Mouse (Mus musculus): Measurements from ENCODE around the gene Rps6ka3.

The Rps6ka3 gene

GRCm38 (mm10) chrX:159321342-159321741 is 111.2 kb downstream of the Rps6ka3 start:
- peak in 1 of 2 experiments; percentile 79 for DNase-seq (ENCODE audit: low spot score in 2 of 2)

GRCm38 (mm10) chrX:159364506-159364905 is 154.4 kb downstream of the Rps6ka3 start:
- DNase-seq (ENCODE audit: low spot score in 2 of 2): no peak

GRCm38 (mm10) chrX:159371831-159372752 is 162.0 kb downstream of the Rps6ka3 start, which contains the start of gene Eif1ax:
Gene Eif1ax (plus strand): TSS chrX:159372178.
- DNase-seq (ENCODE audit: low spot score in 2 of 2): peak; percentile 25 to 34

- DNase-seq (ENCODE audit: low spot score in 2 of 2): no peak
Observed at GRCm38 (mm10) chrX:159372753-159373144, 162.6 kb downstream of the Rps6ka3 start.

- no peak for DNase-seq (ENCODE audit: low spot score in 2 of 2)
Observed at GRCm38 (mm10) chrX:159387105-159387504, 177.0 kb downstream of the Rps6ka3 start.

- no peak for DNase-seq (ENCODE audit: low spot score in 2 of 2)
Observed at GRCm38 (mm10) chrX:159388953-159389352, 178.8 kb downstream of the Rps6ka3 start.

GRCm38 (mm10) chrX:159390347-159390962 is 180.3 kb downstream of the Rps6ka3 start:
- no peak for DNase-seq (ENCODE audit: low spot score in 2 of 2)

GRCm38 (mm10) chrX:159391239-159391638 is 181.1 kb downstream of the Rps6ka3 start:
- DNase-seq (ENCODE audit: low spot score in 2 of 2): no peak

- no peak for DNase-seq (ENCODE audit: low spot score in 2 of 2)
Observed at GRCm38 (mm10) chrX:159409253-159409652, 199.1 kb downstream of the Rps6ka3 start.

GRCm38 (mm10) chrX:159414130-159414828 is 204.2 kb downstream of the Rps6ka3 start, which contains the start of gene Map7d2:
Gene Map7d2 (plus strand): TSS chrX:159414572.
- DNase-seq (ENCODE audit: low spot score in 2 of 2): peak; percentile 22 to 28

GRCm38 (mm10) chrX:159414829-159415673 is 204.9 kb downstream of the Rps6ka3 start:
- peak; percentile 2 to 6 for DNase-seq (ENCODE audit: low spot score in 2 of 2)
